Comparison of ENCODE assay signal across 19 mouse cellular contexts in genomic region chr2:168609653-168610248, GRCm38 (mm10). TPM values are rescaled to one million over a fixed set of nuclear protein-coding genes. Genes with fewer than 3 reads are reported as not detected.
DNase-seq lines count a peak whose midpoint lies in the region; ATAC-seq lines count a peak whose summit lies in the region.
"Had no signal": no experiment of that assay in that cellular context is flagged by ENCODE, and none has a peak within 500 bp of the region (broad histone marks: within the 10 kb centered on the region; RNA-seq: fewer than 3 reads in every experiment).

No protein-coding gene starts in this region.

- no peak overlapping the region for H3K27ac ChIP-seq in hindbrain, embryonic 16.5 days (ENCODE audit: low read depth, low read length)
- no peak overlapping the region for H3K27ac ChIP-seq in hindbrain, embryonic 14.5 days
- H3K27ac ChIP-seq in midbrain, embryonic 14.5 days (replicated peaks; ENCODE audit: low read depth, low read length), result no peak overlapping the region
- no peak overlapping the region for H3K27ac ChIP-seq in midbrain, embryonic 11.5 days (ENCODE audit: low read depth, low read length)
- H3K27ac ChIP-seq in neural tube, embryonic 15.5 days (replicated peaks), result peak overlapping the region; percentile 23; the same call in 1 of the 2 replicates
- H3K27ac ChIP-seq: embryonic facial prominence, embryonic 13.5 days; hindbrain, embryonic 13.5 days; midbrain, embryonic 12.5 days had no signal

- no peaks in the 10 kb centered on the region for H3K9me3 ChIP-seq in hindbrain, embryonic 16.5 days (ENCODE audit: control insufficient read depth, low read length)
- H3K9me3 ChIP-seq in hindbrain, embryonic 14.5 days (ENCODE audit: control insufficient read depth, low read length), result no peaks in the 10 kb centered on the region
- no peaks in the 10 kb centered on the region for H3K9me3 ChIP-seq in midbrain, embryonic 14.5 days (ENCODE audit: control insufficient read depth, low read length)
- H3K9me3 ChIP-seq in midbrain, embryonic 11.5 days (ENCODE audit: control insufficient read depth, low read length), result no peaks in the 10 kb centered on the region
- no peaks in the 10 kb centered on the region for H3K9me3 ChIP-seq in neural tube, embryonic 15.5 days (replicated peaks)
- H3K9me3 ChIP-seq: embryonic facial prominence, embryonic 13.5 days; hindbrain, embryonic 13.5 days; limb, embryonic 15.5 days; midbrain, embryonic 12.5 days had no signal

- H3K4me1 ChIP-seq in hindbrain, embryonic 16.5 days (ENCODE audit: control insufficient read depth, insufficient read depth, low read depth, low read length), result peaks cover 4% of the 10 kb centered on the region
- 0 out of 2 replicates have a peak, but pooled peaks cover 8% of the 10 kb centered on the region for H3K4me1 ChIP-seq in hindbrain, embryonic 14.5 days (replicated peaks; ENCODE audit: control insufficient read depth, insufficient read depth, low read length)
- peaks cover 8% of the 10 kb centered on the region; the same call in 1 of the 2 replicates for H3K4me1 ChIP-seq in midbrain, embryonic 14.5 days (ENCODE audit: control insufficient read depth, insufficient read depth, low read length)
- H3K4me1 ChIP-seq in midbrain, embryonic 11.5 days (ENCODE audit: control insufficient read depth, insufficient read depth, low read length), result peaks cover 8% of the 10 kb centered on the region; the same call in 1 of the 2 replicates
- H3K4me1 ChIP-seq in neural tube, embryonic 15.5 days, result peaks cover 36% of the 10 kb centered on the region

- WGBS in hindbrain, embryonic 16.5 days, result 39% methylated on average over 6 of the region's 6 CpGs
- WGBS in hindbrain, embryonic 14.5 days, result 34% methylated on average over 6 of the region's 6 CpGs
- WGBS in midbrain, embryonic 14.5 days, result 50% methylated on average over 6 of the region's 6 CpGs
- 52% methylated on average over 6 of the region's 6 CpGs for WGBS in midbrain, embryonic 11.5 days
- WGBS in neural tube, embryonic 15.5 days, result 27% methylated on average over 6 of the region's 6 CpGs

- DNase-seq in hindbrain, embryonic 14.5 days (ENCODE audit: low spot score), result no peak
- DNase-seq in midbrain, embryonic 14.5 days, result peak; percentile 45
- no peak for DNase-seq in midbrain, embryonic 11.5 days (ENCODE audit: low spot score, missing footprints)
- DNase-seq in gonadal fat pad, adult 2 months (ENCODE audit: low read depth), result peak; percentile 62
- no peak for DNase-seq in spleen, postnatal 36 days (ENCODE audit: low spot score in 2 of 2)
- DNase-seq: adrenal gland, adult 2 months; cerebellum, postnatal 10 days; gastrocnemius, postnatal 10 days; heart, postnatal 10 days; lung, embryonic 14.5 days; lung, postnatal 4 days; thymus, postnatal 25 days had no signal

- no peak overlapping the region for H3K9ac ChIP-seq in hindbrain, embryonic 16.5 days (ENCODE audit: low read depth, low read length)
- no peak overlapping the region for H3K9ac ChIP-seq in hindbrain, embryonic 14.5 days
- no peak overlapping the region for H3K9ac ChIP-seq in midbrain, embryonic 14.5 days (replicated peaks; ENCODE audit: low read length)
- H3K9ac ChIP-seq in midbrain, embryonic 11.5 days (ENCODE audit: low read length), result no peak overlapping the region
- no peak overlapping the region for H3K9ac ChIP-seq in neural tube, embryonic 15.5 days (replicated peaks)
- H3K9ac ChIP-seq: embryonic facial prominence, embryonic 13.5 days; hindbrain, embryonic 13.5 days; limb, embryonic 15.5 days; lung, embryonic 14.5 days; midbrain, embryonic 12.5 days had no signal

- no peaks in the 10 kb centered on the region; the same call in 1 of the 2 replicates for H3K27me3 ChIP-seq in hindbrain, embryonic 16.5 days (replicated peaks; ENCODE audit: control insufficient read depth, insufficient read depth, low read length)
- H3K27me3 ChIP-seq in hindbrain, embryonic 14.5 days (ENCODE audit: control insufficient read depth, insufficient read depth, low read length), result no peaks in the 10 kb centered on the region
- no peaks in the 10 kb centered on the region for H3K27me3 ChIP-seq in midbrain, embryonic 14.5 days (ENCODE audit: control insufficient read depth, insufficient read depth, low read length)
- H3K27me3 ChIP-seq in midbrain, embryonic 11.5 days (ENCODE audit: control insufficient read depth, insufficient read depth, low read length), result no peaks in the 10 kb centered on the region
- H3K27me3 ChIP-seq in neural tube, embryonic 15.5 days (replicated peaks), result 0 out of 2 replicates have a peak, but pooled peaks cover 10% of the 10 kb centered on the region
- H3K27me3 ChIP-seq: embryonic facial prominence, embryonic 13.5 days; limb, embryonic 15.5 days had no signal

- no peaks in the 10 kb centered on the region for H3K36me3 ChIP-seq in hindbrain, embryonic 16.5 days (ENCODE audit: control insufficient read depth, insufficient read depth, low read length)
- no peaks in the 10 kb centered on the region for H3K36me3 ChIP-seq in hindbrain, embryonic 14.5 days (replicated peaks; ENCODE audit: control insufficient read depth, insufficient read depth)
- no peaks in the 10 kb centered on the region for H3K36me3 ChIP-seq in midbrain, embryonic 14.5 days (ENCODE audit: control insufficient read depth, insufficient read depth, low read length)
- H3K36me3 ChIP-seq in midbrain, embryonic 11.5 days (ENCODE audit: control insufficient read depth, insufficient read depth, low read length), result no peaks in the 10 kb centered on the region
- H3K36me3 ChIP-seq in neural tube, embryonic 15.5 days, result no peaks in the 10 kb centered on the region
- H3K36me3 ChIP-seq: embryonic facial prominence, embryonic 13.5 days; hindbrain, embryonic 13.5 days; limb, embryonic 15.5 days; midbrain, embryonic 12.5 days had no signal

- H3K4me3 ChIP-seq in hindbrain, embryonic 16.5 days (ENCODE audit: low read length), result no peak overlapping the region
- no peak overlapping the region for H3K4me3 ChIP-seq in hindbrain, embryonic 14.5 days (replicated peaks; ENCODE audit: low read length)
- H3K4me3 ChIP-seq in midbrain, embryonic 14.5 days (replicated peaks; ENCODE audit: low read depth, low read length), result no peak overlapping the region
- H3K4me3 ChIP-seq in midbrain, embryonic 11.5 days (ENCODE audit: low read depth, low read length), result no peak overlapping the region
- H3K4me3 ChIP-seq in neural tube, embryonic 15.5 days (replicated peaks), result no peak overlapping the region
- H3K4me3 ChIP-seq: embryonic facial prominence, embryonic 13.5 days; hindbrain, embryonic 13.5 days; limb, embryonic 15.5 days; midbrain, embryonic 12.5 days had no signal

- no peak overlapping the region for H3K4me2 ChIP-seq in hindbrain, embryonic 16.5 days (ENCODE audit: low read length)
- no peak overlapping the region for H3K4me2 ChIP-seq in hindbrain, embryonic 14.5 days (replicated peaks)
- H3K4me2 ChIP-seq in midbrain, embryonic 14.5 days (ENCODE audit: low read length), result no peak overlapping the region
- no peak overlapping the region for H3K4me2 ChIP-seq in midbrain, embryonic 11.5 days
- no peak overlapping the region for H3K4me2 ChIP-seq in neural tube, embryonic 15.5 days
- H3K4me2 ChIP-seq: embryonic facial prominence, embryonic 13.5 days; hindbrain, embryonic 13.5 days; limb, embryonic 15.5 days; lung, embryonic 14.5 days; midbrain, embryonic 12.5 days had no signal

- ATAC-seq in hindbrain, embryonic 16.5 days, result peak; percentile 57
- no peak for ATAC-seq in hindbrain, embryonic 14.5 days (ENCODE audit: low FRiP score)
- no peak for ATAC-seq in midbrain, embryonic 14.5 days (ENCODE audit: low FRiP score, low TSS enrichment)
- ATAC-seq in midbrain, embryonic 11.5 days (ENCODE audit: low FRiP score), result no peak
- peak; percentile 48; the same call in 1 of the 2 replicates for ATAC-seq in neural tube, embryonic 15.5 days (ENCODE audit: low FRiP score)
- ATAC-seq: intestine, embryonic 16.5 days had no signal

RNA-seq across cellular contexts. Expression of gene Nfatc2, which starts 8.3 kb away (rescaled TPM):
- polyA plus RNA-seq in hindbrain, embryonic 16.5 days (2015; fragmentation: Nextera tagmentation; extraction: Ambion mirVana), result 5.1 and 6.2 TPM in 2 replicates
- 3.4 and 3.7 TPM in 2 replicates for polyA plus RNA-seq in hindbrain, embryonic 14.5 days (2014; fragmentation: Nextera tagmentation; extraction: Ambion mirVana)
- polyA plus RNA-seq in midbrain, embryonic 14.5 days (2014; fragmentation: Nextera tagmentation; extraction: Ambion mirVana), result 2.5 and 2.6 TPM in 2 replicates
- 0.66 and 0.72 TPM in 2 replicates for polyA plus RNA-seq in midbrain, embryonic 11.5 days (2014; fragmentation: Nextera tagmentation; extraction: Ambion mirVana)
- 1.9 and 2.5 TPM in 2 replicates for polyA plus RNA-seq in gonadal fat pad, adult 2 months (2012; rRNA removed)
- polyA plus RNA-seq in neural tube, embryonic 15.5 days (2015; fragmentation: Nextera tagmentation; extraction: Ambion mirVana), result 4.8 and 5.6 TPM in 2 replicates

Comparison
In these comparisons a context has a peak if more than half of its experiments do, and no peak if none do; other contexts are left out.
1. ATAC-seq: peak in hindbrain, embryonic 16.5 days (single experiment) and neural tube, embryonic 15.5 days (single experiment); none in hindbrain, embryonic 14.5 days (single experiment), midbrain, embryonic 14.5 days (single experiment) and midbrain, embryonic 11.5 days (single experiment).
2. DNase-seq: peak in midbrain, embryonic 14.5 days (single experiment) and gonadal fat pad, adult 2 months (single experiment); none in hindbrain, embryonic 14.5 days (single experiment), midbrain, embryonic 11.5 days (single experiment) and spleen, postnatal 36 days (0 of 2).